Mouse (Mus musculus) midbrain, embryonic 16.5 days (tissue): ENCODE results near the gene Psg22. TPM values are rescaled to one million over a fixed set of nuclear protein-coding genes. Genes with fewer than 3 reads are reported as not detected.
A peak's percentile ranks its signal among the peaks of the same experiment; 100 is the strongest.
"Not testable (repeated sequence)": the region's sequence is repeated elsewhere in the genome, so short reads cannot be mapped to it uniquely, and the experiment has no call there.

Experiments
- ATAC-seq: fragments of 200-750 bp; cut with Nextera tagmentation; 2 replicates; pipeline ENCODE4 v1.8.0; 2017; ENCODE audit warnings: moderate TSS enrichment
- H3K27ac ChIP-seq: fragments of 300-500 bp; sonication (generic); 2 replicates; pipeline ENCODE4 v1.5.1; 2014; ENCODE audit warnings: mild to moderate bottlenecking, low read length, mixed read lengths
- H3K27me3 ChIP-seq: fragments of 300-500 bp; sonication (generic); 2 replicates; pipeline ENCODE4 v1.6.1; 2014; ENCODE audit warnings: low read depth, low read length, mixed read lengths; ENCODE audit not compliant: control insufficient read depth, insufficient read depth
- H3K36me3 ChIP-seq: fragments of 300-500 bp; sonication (generic); 2 replicates; pipeline ENCODE4 v1.6.1; 2014; ENCODE audit warnings: mild to moderate bottlenecking, low read length, moderate library complexity, mixed read lengths; ENCODE audit not compliant: control insufficient read depth, insufficient read depth
- H3K4me1 ChIP-seq: fragments of 300-500 bp; sonication (generic); 2 replicates; pipeline ENCODE4 v1.6.1; 2014; ENCODE audit warnings: mild to moderate bottlenecking, low read length, mixed read lengths; ENCODE audit not compliant: control insufficient read depth, insufficient read depth
- H3K4me2 ChIP-seq: fragments of 300-500 bp; sonication (generic); 2 replicates; pipeline ENCODE4 v1.6.1; 2014; ENCODE audit warnings: mild to moderate bottlenecking, low read length, mixed read lengths
- H3K4me3 ChIP-seq: fragments of 300-500 bp; sonication (generic); 2 replicates; pipeline ENCODE4 v1.5.1; 2014; ENCODE audit warnings: low read depth, mild to moderate bottlenecking, low read length, moderate library complexity, mixed read lengths
- H3K9ac ChIP-seq: fragments of 300-500 bp; sonication (generic); 2 replicates; pipeline ENCODE4 v1.6.1; 2014; ENCODE audit warnings: low read depth, low read length, mixed read lengths
- H3K9me3 ChIP-seq: fragments of 300-500 bp; sonication (generic); replicated peaks from 2 replicates; pipeline ENCODE4 v1.6.1; 2014; ENCODE audit warnings: mild to moderate bottlenecking, low read length, mixed read lengths; ENCODE audit not compliant: control insufficient read depth, poor library complexity, severe bottlenecking
- WGBS: fragments of 180-500 bp; shearing (Covaris S2); extraction: QIAGEN DNeasy Blood & Tissue Kit; methylation state at CpG from one replicate; pipeline ENCODE4 v1.1.7; 2014; 5-methylcytosine and 5-hydroxymethylcytosine counted together
- polyA plus RNA-seq: library from polyadenylated mRNA; unstranded; fragments of >200 nt; fragmentation: Nextera tagmentation; extraction: Ambion mirVana; gene quantifications from 2 replicates; pipeline ENCODE4 v1.2.1, GENCODE M21; 2015

Gene Psg22
- not detected in 2 replicates for polyA plus RNA-seq

DNA sequence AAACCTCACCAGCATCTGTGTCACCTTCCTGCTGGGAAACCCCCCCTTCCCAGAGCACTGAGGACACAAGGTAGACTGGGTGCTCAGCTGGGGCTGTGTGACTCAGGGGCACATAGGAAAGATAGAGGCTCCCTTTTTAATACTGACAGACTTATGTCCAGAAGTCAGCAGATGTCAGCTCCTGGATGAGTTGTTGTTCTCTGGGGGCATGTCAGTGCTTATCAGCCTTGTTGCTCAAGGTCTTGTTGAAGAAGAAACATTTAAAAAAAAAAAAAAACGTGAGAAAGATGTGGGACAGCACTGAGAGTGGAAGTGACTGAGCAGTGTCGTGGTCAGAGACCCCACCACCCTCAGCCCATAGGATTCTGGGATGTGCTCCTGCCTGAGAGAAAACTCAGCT, at the start of gene Psg22:
Gene Psg22, plus strand, starts transcription at position 301 of the 400 bp plus-strand sequence.
- Histone ChIP-seq H3K4me1 (no peaks in the 10 kb centered on the region), H3K4me2 (no peak within 1 kb of the TSS), H3K27ac (no peak within 1 kb of the TSS), H3K9ac (no peak within 1 kb of the TSS), H3K9me3 (no peaks in the 10 kb centered on the region), H3K27me3 (no peaks in the 10 kb centered on the region), H3K4me3 (no peak within 1 kb of the TSS), H3K36me3 (no peaks in the 10 kb centered on the region)
- 39% methylated on average over 2 of the region's 2 CpGs for WGBS
- no peak for ATAC-seq

DNA sequence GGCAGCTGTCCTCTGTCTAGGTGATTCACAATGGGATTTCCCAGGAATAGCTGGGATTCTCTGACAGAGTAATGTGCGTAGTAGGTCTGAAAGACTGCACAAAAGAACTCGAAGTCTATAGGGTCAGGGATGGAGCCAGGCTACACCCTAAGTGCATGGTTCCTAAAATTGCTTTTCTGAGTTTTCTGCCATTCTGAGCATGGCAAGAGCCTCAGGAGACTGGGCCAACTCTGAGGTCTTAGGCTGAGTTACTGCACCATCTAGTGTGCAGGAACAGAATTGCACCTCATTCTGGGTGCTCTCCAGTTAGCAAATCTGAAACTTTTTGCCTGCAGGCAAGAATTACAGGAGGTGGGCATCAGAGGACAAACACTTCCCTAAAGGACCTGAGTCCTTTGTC, 38.1 kb upstream of the Psg22 start:
- no peaks in the 10 kb centered on the region for H3K4me1 ChIP-seq

DNA sequence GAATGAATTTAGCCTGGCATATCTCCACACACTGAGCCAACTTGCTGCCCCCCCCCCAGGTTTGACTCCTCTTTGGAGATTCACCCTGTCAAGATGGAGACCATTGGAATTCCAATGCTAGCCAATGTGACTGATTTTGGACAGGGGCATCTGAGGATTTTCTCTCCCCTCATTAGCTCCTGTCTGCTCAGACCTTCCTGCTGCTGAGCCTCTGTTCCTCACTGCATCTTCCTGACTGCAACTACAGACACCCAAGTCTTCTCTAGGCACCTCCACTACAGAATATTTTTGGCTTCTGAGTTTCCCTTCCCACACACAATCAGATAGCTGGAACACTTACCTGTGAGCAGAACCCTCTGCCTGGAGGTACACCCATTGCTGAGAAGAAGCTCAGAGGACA, 32.3 kb upstream of the Psg22 start:
- Histone ChIP-seq H3K4me2 (no peak overlapping the region), H3K4me3 (no peak overlapping the region), H3K4me1 (no peaks in the 10 kb centered on the region), H3K9me3 (no peaks in the 10 kb centered on the region), H3K9ac (no peak overlapping the region), H3K27me3 (no peaks in the 10 kb centered on the region), H3K36me3 (no peaks in the 10 kb centered on the region), H3K27ac (no peak overlapping the region)
- no peak for ATAC-seq

More for the DNA sequence above, 38.1 kb upstream of the Psg22 start:
- Histone ChIP-seq H3K4me2 (no peak overlapping the region), H3K27me3 (no peaks in the 10 kb centered on the region), H3K9ac (no peak overlapping the region), H3K9me3 (no peaks in the 10 kb centered on the region), H3K27ac (no peak overlapping the region), H3K4me3 (no peak overlapping the region), H3K36me3 (no peaks in the 10 kb centered on the region)
- peak; percentile 48; the same call in 1 of the 2 replicates for ATAC-seq
- 39% methylated on average over 2 of the region's 2 CpGs for WGBS

DNA sequence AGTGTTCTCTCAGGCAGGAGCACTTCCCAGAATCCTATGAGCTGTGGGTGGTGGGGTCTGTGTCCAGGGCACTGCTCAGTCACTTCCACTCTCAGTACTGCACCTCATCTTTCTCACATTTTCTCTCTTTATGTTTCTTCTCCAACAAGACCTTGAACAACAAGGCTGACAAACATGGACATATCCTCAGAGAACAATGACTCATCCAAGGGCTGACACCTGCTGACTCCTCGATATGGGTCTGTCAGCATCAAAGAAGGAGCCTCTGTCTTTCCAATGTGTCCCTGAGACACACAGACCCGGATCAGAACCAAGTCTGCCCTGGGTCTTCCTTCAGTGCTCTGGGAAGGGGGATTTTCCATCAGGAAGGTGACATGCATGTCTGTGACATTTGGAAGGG, 31.8 kb upstream of the Psg22 start, which contains the start of gene Psg20:
Gene Psg20, minus strand, starts transcription at position 101 of the 400 bp plus-strand sequence.
- no peaks in the 10 kb centered on the region for H3K27me3 ChIP-seq
- H3K4me3 ChIP-seq: no peak within 1 kb of the TSS
- no peaks in the 10 kb centered on the region for H3K36me3 ChIP-seq
- H3K27ac ChIP-seq: no peak within 1 kb of the TSS
- H3K4me2 ChIP-seq: no peak within 1 kb of the TSS
- H3K9me3 ChIP-seq: no peaks in the 10 kb centered on the region
- no peak for ATAC-seq
- no peak within 1 kb of the TSS for H3K9ac ChIP-seq
- WGBS: 69% methylated on average over 2 of the region's 2 CpGs
- H3K4me1 ChIP-seq: no peaks in the 10 kb centered on the region

DNA sequence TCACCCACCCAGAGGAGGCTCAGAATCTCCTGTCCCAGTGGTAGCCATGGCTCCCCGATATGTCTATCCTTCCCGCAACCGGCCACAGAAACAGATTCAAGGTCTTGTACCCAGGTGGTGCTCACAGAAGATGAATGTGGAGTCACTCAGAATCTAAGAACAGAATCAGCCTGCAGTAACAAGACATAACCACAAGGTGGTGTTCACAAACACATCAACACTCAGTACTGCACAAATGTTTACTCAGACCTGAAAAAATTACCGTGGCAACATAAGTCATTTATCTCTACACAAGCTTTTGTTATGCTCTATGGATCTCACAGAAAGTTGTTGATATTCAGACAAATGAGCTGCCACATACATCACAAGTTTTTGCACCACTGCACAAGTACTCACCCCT, 7.6 kb upstream of the Psg22 start:
- not testable (repeated sequence) for H3K4me3 ChIP-seq, H3K4me1 ChIP-seq, H3K36me3 ChIP-seq, H3K4me2 ChIP-seq, H3K27me3 ChIP-seq, H3K27ac ChIP-seq, H3K9me3 ChIP-seq, ATAC-seq, H3K9ac ChIP-seq
- 80% methylated on average over 4 of the region's 4 CpGs for WGBS

DNA sequence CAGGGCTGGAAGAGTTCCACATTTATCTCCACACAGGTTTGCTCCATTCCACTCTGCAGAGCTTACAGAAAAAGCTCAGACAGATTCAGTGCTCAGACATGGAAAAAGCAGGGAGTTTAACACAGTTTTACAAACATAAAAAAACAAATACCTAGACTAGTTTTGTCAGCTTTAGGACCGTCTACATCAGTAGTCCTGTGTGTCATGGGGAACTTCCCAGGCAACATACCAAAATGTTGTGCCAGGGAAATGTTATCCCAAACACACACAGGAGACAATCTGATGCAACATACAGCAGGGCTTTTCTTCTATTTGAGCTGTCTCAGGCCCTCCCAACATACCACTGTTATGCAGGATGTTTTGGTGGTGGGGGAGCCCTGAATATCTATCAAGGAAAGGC, 7.0 kb upstream of the Psg22 start:
- no peak for ATAC-seq
- Histone ChIP-seq H3K4me1 (no peaks in the 10 kb centered on the region), H3K9ac (no peak overlapping the region), H3K36me3 (no peaks in the 10 kb centered on the region), H3K4me3 (no peak overlapping the region), H3K27ac (no peak overlapping the region), H3K9me3 (no peaks in the 10 kb centered on the region), H3K4me2 (no peak overlapping the region), H3K27me3 (no peaks in the 10 kb centered on the region)
- WGBS: 60% methylated on average over 1 of the region's 1 CpGs

DNA sequence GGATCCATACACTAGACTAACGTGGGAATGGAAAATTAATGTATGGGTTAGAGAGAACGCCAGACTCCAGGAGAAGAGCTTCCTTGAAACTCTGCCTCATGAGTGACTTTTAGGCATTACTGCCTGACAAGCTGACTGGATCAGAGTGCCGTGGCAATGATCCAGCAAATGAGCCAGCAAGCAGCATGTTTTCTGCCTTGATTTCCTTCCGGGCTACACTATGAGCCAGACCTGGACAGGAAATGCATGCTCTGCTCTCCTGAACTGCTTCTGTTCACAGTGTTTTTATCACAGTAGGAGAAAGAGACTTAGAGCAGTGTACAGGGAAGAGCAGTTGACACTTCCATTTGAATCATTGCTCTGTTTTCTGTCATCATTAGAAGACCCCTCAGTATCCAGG, 2.3 kb upstream of the Psg22 start:
- H3K9ac ChIP-seq: no peak overlapping the region
- no peaks in the 10 kb centered on the region for H3K4me1 ChIP-seq
- H3K4me2 ChIP-seq: no peak overlapping the region
- 52% methylated on average over 4 of the region's 4 CpGs for WGBS
- H3K9me3 ChIP-seq: no peaks in the 10 kb centered on the region
- no peak overlapping the region for H3K27ac ChIP-seq
- H3K27me3 ChIP-seq: no peaks in the 10 kb centered on the region
- ATAC-seq: no peak
- no peak overlapping the region for H3K4me3 ChIP-seq
- H3K36me3 ChIP-seq: no peaks in the 10 kb centered on the region

DNA sequence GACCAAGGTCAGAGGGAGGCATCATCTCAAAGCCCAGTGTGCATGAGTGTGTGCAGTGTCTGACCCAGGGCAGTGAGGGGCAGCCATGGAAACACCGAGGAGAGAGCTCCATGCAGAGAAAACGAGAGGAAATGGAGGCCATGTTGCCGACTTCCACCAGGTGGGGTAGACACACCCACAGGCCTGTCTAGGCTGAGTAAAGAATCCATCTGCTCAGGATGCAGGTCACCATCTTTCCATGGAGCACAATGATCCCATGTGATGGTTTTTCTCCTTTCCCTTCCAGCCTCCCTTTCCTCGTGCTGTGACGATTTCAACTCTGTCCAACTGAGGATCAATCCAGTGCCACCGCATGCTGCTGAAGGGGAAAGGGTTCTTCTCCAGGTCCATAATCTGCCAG, 6.1 kb downstream of the Psg22 start:
- no peak overlapping the region for H3K9ac ChIP-seq
- H3K27me3 ChIP-seq: no peaks in the 10 kb centered on the region
- no peaks in the 10 kb centered on the region for H3K9me3 ChIP-seq
- ATAC-seq: no peak
- no peak overlapping the region for H3K4me3 ChIP-seq
- no peak overlapping the region for H3K4me2 ChIP-seq
- WGBS: 80% methylated on average over 6 of the region's 6 CpGs
- no peaks in the 10 kb centered on the region for H3K36me3 ChIP-seq
- H3K27ac ChIP-seq: no peak overlapping the region
- H3K4me1 ChIP-seq: no peaks in the 10 kb centered on the region

DNA sequence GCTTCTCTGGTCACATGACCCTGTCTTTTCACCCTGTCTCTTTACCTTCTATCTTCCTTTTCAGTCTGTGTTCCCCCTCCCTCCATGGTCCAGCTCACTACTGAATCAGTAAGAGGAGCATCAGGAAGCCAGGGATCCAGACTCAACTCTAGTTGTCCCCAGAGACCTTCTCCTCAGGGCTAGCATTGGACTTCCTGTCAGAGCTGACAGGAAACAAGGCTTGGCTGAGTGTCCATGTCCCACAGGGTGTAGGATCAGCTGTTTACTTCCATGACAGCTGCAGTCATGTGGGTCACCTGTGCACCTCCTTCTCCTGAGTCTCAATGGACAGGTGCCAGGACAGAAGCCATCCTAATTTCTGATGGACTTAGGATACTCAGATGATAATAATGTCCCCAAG, 8.0 kb downstream of the Psg22 start:
- H3K36me3 ChIP-seq, H3K27me3 ChIP-seq, H3K4me1 ChIP-seq, H3K4me3 ChIP-seq, ATAC-seq, H3K27ac ChIP-seq, H3K4me2 ChIP-seq, H3K9me3 ChIP-seq, H3K9ac ChIP-seq: not testable (repeated sequence)

DNA sequence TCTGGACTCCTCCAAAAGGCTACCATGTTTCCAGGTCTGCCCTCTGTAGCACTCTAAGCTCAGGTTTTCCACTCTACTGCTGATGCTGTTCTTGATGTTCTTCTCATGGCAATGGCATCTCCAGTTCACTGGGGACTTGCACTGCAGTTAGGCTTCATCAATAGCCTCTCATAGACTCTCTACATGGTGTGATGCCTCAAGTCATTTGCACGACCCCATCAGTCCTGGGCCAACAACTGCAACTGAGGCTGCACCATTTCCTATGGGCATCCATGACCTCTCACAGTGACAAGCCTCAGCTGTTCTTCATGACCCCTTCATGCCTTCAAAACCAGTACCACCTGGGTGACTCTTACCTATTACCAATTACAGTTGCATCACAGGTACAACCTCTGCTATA, 10.5 kb downstream of the Psg22 start:
- no peak for ATAC-seq
- Histone ChIP-seq H3K4me1 (no peaks in the 10 kb centered on the region), H3K27me3 (no peaks in the 10 kb centered on the region), H3K4me3 (no peak overlapping the region), H3K27ac (no peak overlapping the region), H3K36me3 (no peaks in the 10 kb centered on the region), H3K9me3 (no peaks in the 10 kb centered on the region), H3K9ac (no peak overlapping the region), H3K4me2 (no peak overlapping the region)
- WGBS: 82% methylated on average over 1 of the region's 1 CpGs
